Mouse (Mus musculus): ENCODE measurements around the gene Ppp2r3c.
"Not testable (repeated sequence)": the region's sequence is repeated elsewhere in the genome, so short reads cannot be mapped to it uniquely, and the experiment has no call there.

Ppp2r3c gene

DNA sequence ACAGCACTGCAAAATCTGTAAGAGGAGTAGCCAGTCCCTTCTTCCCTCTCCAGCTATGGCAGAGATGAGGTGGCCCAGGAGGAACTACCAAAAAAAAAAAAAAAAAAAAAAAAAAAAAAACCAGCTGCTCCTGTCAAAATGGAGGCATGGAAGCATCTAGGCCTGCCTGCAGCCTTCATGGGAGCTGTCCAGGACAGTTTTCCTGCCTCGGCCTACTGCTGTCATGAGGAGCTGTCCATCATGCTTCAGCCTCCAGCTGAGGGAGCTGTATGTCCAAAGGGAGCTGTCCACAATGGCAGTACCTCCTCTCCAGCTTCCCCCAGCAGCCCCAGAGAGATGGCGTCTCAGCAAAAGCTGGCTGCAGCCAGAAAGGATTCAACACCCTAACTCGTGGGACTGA, 30.6 kb downstream of the Ppp2r3c start:
- no peak for DNase-seq (ENCODE audit: low spot score in 2 of 2)

DNA sequence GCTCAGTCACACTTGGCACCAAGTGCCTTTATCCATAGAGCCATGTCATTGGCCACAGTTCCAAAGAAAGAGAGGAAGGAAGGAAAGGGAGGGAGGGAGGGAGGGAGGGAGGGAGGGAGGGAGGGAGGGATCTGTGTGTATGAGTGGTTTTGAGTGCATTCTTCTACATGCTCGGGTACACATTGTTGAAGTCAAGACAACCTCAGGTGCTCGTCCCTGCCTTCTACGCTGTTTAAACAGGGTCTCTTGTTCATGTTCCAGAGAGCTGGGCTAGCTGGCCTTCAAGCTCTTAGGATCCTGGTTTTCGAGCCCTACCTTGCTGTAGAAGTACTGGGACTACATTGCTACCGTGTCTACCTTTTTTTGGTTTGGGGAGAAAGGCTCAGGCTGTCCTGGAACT, 39.4 kb downstream of the Ppp2r3c start:
- DNase-seq (ENCODE audit: low spot score in 2 of 2) = not testable (repeated sequence)

DNA sequence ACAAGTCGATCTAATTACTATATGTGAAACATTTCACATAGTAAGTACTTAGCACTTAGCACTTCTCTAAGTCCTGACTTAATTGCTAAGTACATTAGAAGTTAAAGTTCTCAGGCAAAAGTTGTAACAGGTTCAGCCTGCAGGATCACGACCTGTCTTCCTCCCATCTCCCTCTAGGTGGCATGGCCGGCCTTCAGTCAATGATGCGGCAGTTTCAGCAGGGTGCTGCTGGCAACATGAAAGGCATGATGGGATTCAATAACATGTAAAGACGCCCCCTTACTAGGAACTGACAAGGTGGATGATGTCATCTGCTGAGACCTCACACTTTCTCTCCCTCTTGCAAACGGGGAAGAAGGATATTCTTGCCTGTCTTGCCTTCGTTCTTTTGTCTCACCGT, 40.8 kb downstream of the Ppp2r3c start:
- not testable (repeated sequence) for DNase-seq (ENCODE audit: low spot score in 2 of 2)

DNA sequence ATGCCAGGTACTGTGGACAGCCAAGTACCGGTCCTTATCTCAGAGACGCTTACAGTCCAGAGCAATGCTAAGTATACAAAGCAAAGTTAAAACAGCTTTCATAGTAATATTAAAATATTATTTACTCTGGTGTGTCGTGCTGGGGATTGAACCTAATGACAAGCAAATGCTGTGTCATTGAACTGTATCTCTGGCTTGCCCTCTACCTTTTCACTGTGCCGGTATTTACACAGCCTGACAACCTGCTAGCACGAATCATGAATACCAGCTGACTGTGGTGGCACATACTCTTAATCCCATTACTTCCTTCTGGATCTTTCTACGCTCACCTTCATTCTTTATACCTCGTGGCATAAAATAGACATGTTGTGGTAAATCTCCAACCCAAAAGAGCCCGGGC, 60.6 kb downstream of the Ppp2r3c start:
- not testable (repeated sequence) for DNase-seq (ENCODE audit: low spot score in 2 of 2)

DNA sequence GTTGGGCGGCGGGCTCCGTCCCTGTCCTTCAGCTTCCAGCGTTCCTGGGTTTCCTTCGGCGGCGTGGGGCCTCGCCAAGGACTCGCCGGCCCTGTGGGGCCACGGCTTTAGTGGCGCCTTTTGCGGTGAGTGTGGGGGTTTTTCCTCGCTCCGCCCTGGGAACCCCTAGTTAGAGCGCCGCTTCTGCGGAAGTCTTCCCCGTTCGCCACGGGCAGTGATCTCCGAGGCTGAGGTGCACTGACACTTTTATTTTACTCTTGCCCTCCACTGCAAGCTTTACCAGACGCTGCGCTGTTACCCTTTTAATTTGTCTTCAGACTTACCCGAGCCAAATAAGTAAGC, 72.3 kb downstream of the Ppp2r3c start:
- peak; percentile 9 to 20 for DNase-seq (ENCODE audit: low spot score in 2 of 2)

DNA sequence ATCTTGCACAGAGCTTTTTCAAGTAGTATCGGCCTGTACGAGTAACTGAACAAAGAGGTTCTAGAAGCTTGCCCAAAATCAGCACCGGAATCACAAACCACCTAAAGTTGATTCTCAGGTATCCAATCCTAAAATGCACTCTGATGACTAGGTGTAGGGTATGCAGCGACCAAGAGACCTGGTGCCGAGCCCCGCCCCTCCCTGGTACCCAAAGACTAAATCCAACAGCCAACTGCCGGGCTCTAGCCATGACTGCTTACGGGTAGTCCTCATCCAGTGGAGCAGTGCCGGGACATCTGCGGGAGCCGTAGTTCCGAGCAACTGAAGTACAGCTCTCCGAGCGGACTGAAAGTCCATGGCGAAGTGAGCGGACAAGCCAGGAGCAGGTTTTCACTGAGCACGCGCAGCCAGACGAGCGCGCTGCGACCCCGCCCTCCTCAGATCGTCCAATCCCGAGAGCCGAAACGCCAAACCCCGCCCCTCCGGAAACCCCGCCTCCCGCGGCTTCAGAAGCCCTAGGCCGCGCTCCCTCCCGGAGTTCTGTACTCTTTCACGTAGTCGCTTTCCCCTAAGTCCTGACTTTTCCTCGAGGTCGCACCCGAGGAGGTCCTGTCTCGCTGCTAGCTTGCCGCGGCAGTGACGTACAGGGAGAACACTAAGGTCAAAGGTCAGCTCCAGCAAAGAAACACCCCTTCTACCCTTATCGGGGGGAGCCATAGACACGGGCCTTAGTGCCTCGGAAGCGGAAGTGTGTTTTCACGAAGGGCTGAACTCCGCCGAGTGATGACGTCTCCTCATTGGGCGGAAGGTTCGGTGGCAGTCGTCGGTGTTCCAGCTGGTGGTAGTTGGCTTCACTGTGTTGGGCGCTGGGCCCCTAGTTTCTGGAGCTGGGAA, 72.9 kb downstream of the Ppp2r3c start, which contains the start of gene Srp54c:
Srp54c (plus strand) TSS at position 543 of the 894 bp plus-strand sequence.
- DNase-seq (ENCODE audit: low spot score in 2 of 2) = not testable (repeated sequence)
